Mouse (Mus musculus) embryonic facial prominence, embryonic 13.5 days (tissue): Measurements from ENCODE around the gene Pcnx4. TPM values are rescaled to one million over a fixed set of nuclear protein-coding genes. Genes with fewer than 3 reads are reported as not detected.

Experiments used
- ATAC-seq: fragments of 200-750 bp; cut with Nextera tagmentation; 2 replicates; pipeline ENCODE4 v1.8.0; 2017; ENCODE audit warnings: low read depth; ENCODE audit not compliant: insufficient number of reproducible peaks, insufficient read depth, low FRiP score, low TSS enrichment
- H3K27ac ChIP-seq: fragments of 300-500 bp; sonication (generic); 2 replicates; pipeline ENCODE4 v1.5.1; 2015; ENCODE audit warnings: moderate library complexity, mild to moderate bottlenecking, inconsistent platforms
- H3K27me3 ChIP-seq: fragments of 300-500 bp; sonication (generic); 2 replicates; pipeline ENCODE4 v1.6.1; 2015; ENCODE audit warnings: mild to moderate bottlenecking, inconsistent platforms
- H3K36me3 ChIP-seq: fragments of 300-500 bp; sonication (generic); 2 replicates; pipeline ENCODE4 v1.6.1; 2015; ENCODE audit warnings: mild to moderate bottlenecking, inconsistent platforms
- H3K4me1 ChIP-seq: fragments of 300-500 bp; sonication (generic); 2 replicates; pipeline ENCODE4 v1.6.1; 2015; ENCODE audit warnings: inconsistent platforms
- H3K4me2 ChIP-seq: fragments of 300-500 bp; sonication (generic); 2 replicates; pipeline ENCODE4 v1.6.1; 2015; ENCODE audit warnings: moderate library complexity, mild to moderate bottlenecking, inconsistent platforms
- H3K4me3 ChIP-seq: fragments of 300-500 bp; sonication (generic); 2 replicates; pipeline ENCODE4 v1.5.1; 2015; ENCODE audit warnings: mild to moderate bottlenecking, inconsistent platforms
- H3K9ac ChIP-seq: fragments of 300-500 bp; sonication (generic); 2 replicates; pipeline ENCODE4 v1.6.1; 2015; ENCODE audit warnings: mild to moderate bottlenecking, inconsistent platforms
- H3K9me3 ChIP-seq: fragments of 300-500 bp; sonication (generic); 2 replicates; pipeline ENCODE4 v1.6.1; 2016; ENCODE audit warnings: inconsistent platforms
- WGBS: fragments of 180-500 bp; shearing (Covaris S2); methylation state at CpG from one replicate; pipeline ENCODE4 v1.1.7; 2015; ENCODE audit warnings: mixed read lengths; 5-methylcytosine and 5-hydroxymethylcytosine counted together
- polyA plus RNA-seq: library from polyadenylated mRNA; unstranded; fragments of >200 nt; fragmentation: Nextera tagmentation; extraction: Ambion mirVana; gene quantifications from 2 replicates; pipeline ENCODE4 v1.2.1, GENCODE M21; 2015

The Pcnx4 gene
- polyA plus RNA-seq, 1 experiment from 2014 or later = 12.6 TPM

- no peaks in the 10 kb centered on the region for H3K27me3 ChIP-seq
- no peak for ATAC-seq
- no peak overlapping the region for H3K27ac ChIP-seq
- no peak overlapping the region for H3K9ac ChIP-seq
- 65% methylated on average over 4 of the region's 4 CpGs for WGBS
- no peaks in the 10 kb centered on the region for H3K36me3 ChIP-seq
- H3K4me3 ChIP-seq = no peak overlapping the region
- H3K4me2 ChIP-seq = no peak overlapping the region
- H3K4me1 ChIP-seq = no peaks in the 10 kb centered on the region
- no peaks in the 10 kb centered on the region for H3K9me3 ChIP-seq
Observed at GRCm38 (mm10) chr12:72525588-72525987, 10.6 kb upstream of the Pcnx4 start.

GRCm38 (mm10) chr12:72532303-72532702, 3.9 kb upstream of the Pcnx4 start:
- peaks cover 6% of the 10 kb centered on the region for H3K4me1 ChIP-seq
- 81% methylated on average over 7 of the region's 7 CpGs for WGBS

GRCm38 (mm10) chr12:72533986-72534385, 2.2 kb upstream of the Pcnx4 start:
- Histone ChIP-seq H3K4me1 (peaks cover 15% of the 10 kb centered on the region), H3K9me3 (no peaks in the 10 kb centered on the region), H3K4me2 (no peak overlapping the region), H3K9ac (no peak overlapping the region), H3K4me3 (no peak overlapping the region), H3K27me3 (no peaks in the 10 kb centered on the region), H3K36me3 (no peaks in the 10 kb centered on the region), H3K27ac (no peak overlapping the region)
- WGBS = 83% methylated on average over 6 of the region's 6 CpGs
- no peak for ATAC-seq

More at GRCm38 (mm10) chr12:72532303-72532702, 3.9 kb upstream of the Pcnx4 start:
- Histone ChIP-seq H3K9me3 (no peaks in the 10 kb centered on the region), H3K36me3 (no peaks in the 10 kb centered on the region), H3K27me3 (no peaks in the 10 kb centered on the region), H3K9ac (no peak overlapping the region), H3K4me3 (no peak overlapping the region), H3K4me2 (no peak overlapping the region), H3K27ac (no peak overlapping the region)
- no peak for ATAC-seq

GRCm38 (mm10) chr12:72535599-72535998, 584 bp upstream of the Pcnx4 start:
- H3K36me3 ChIP-seq = no peaks in the 10 kb centered on the region
- H3K9ac ChIP-seq = peak overlapping the region; percentile 80
- H3K9me3 ChIP-seq = no peaks in the 10 kb centered on the region
- WGBS = 43% methylated on average over 3 of the region's 3 CpGs
- H3K4me2 ChIP-seq = peak overlapping the region; percentile 68
- H3K4me1 ChIP-seq = peaks cover 15% of the 10 kb centered on the region
- ATAC-seq = no peak; the same call in 1 of the 2 replicates
- peak overlapping the region; percentile 75 for H3K4me3 ChIP-seq
- H3K27ac ChIP-seq = peak overlapping the region; percentile 52; the same call in 1 of the 2 replicates
- H3K27me3 ChIP-seq = no peaks in the 10 kb centered on the region

- H3K27me3 ChIP-seq = no peaks in the 10 kb centered on the region
- H3K36me3 ChIP-seq = peaks cover 21% of the 10 kb centered on the region
- no peak overlapping the region for H3K4me3 ChIP-seq
- H3K4me1 ChIP-seq = peaks cover 15% of the 10 kb centered on the region
- no peak overlapping the region for H3K9ac ChIP-seq
- H3K9me3 ChIP-seq = no peaks in the 10 kb centered on the region
- no peak overlapping the region for H3K27ac ChIP-seq
- WGBS = 74% methylated on average over 10 of the region's 10 CpGs
- no peak overlapping the region for H3K4me2 ChIP-seq
- no peak for ATAC-seq
Observed at GRCm38 (mm10) chr12:72538571-72538970, 2.4 kb downstream of the Pcnx4 start.

- ATAC-seq = no peak
- WGBS = 74% methylated on average over 4 of the region's 4 CpGs
- H3K9ac ChIP-seq = no peak overlapping the region
Observed at GRCm38 (mm10) chr12:72554347-72554746, 18.2 kb downstream of the Pcnx4 start.

GRCm38 (mm10) chr12:72564281-72564795, 28.2 kb downstream of the Pcnx4 start:
- no peak for ATAC-seq
- WGBS = 87% methylated on average over 4 of the region's 4 CpGs

More at GRCm38 (mm10) chr12:72554347-72554746, 18.2 kb downstream of the Pcnx4 start:
- no peaks in the 10 kb centered on the region for H3K9me3 ChIP-seq
- no peak overlapping the region for H3K4me3 ChIP-seq
- H3K27ac ChIP-seq = no peak overlapping the region
- H3K4me2 ChIP-seq = no peak overlapping the region
- no peaks in the 10 kb centered on the region for H3K27me3 ChIP-seq
- peaks cover 10% of the 10 kb centered on the region; the same call in 1 of the 2 replicates for H3K36me3 ChIP-seq
- H3K4me1 ChIP-seq = no peaks in the 10 kb centered on the region

GRCm38 (mm10) chr12:72582021-72582420, 45.8 kb downstream of the Pcnx4 start:
- no peak overlapping the region for H3K4me3 ChIP-seq
- H3K9ac ChIP-seq = no peak overlapping the region
- no peaks in the 10 kb centered on the region for H3K9me3 ChIP-seq
- peaks cover 10% of the 10 kb centered on the region; the same call in 1 of the 2 replicates for H3K36me3 ChIP-seq
- H3K4me1 ChIP-seq = no peaks in the 10 kb centered on the region
- 86% methylated on average over 3 of the region's 3 CpGs for WGBS
- no peaks in the 10 kb centered on the region for H3K27me3 ChIP-seq
- H3K27ac ChIP-seq = no peak overlapping the region
- no peak overlapping the region for H3K4me2 ChIP-seq
- no peak for ATAC-seq

More at GRCm38 (mm10) chr12:72564281-72564795, 28.2 kb downstream of the Pcnx4 start:
- Histone ChIP-seq H3K27me3 (no peaks in the 10 kb centered on the region), H3K9ac (no peak overlapping the region), H3K27ac (no peak overlapping the region), H3K36me3 (peaks cover 5% of the 10 kb centered on the region; the same call in 1 of the 2 replicates), H3K4me2 (no peak overlapping the region), H3K9me3 (no peaks in the 10 kb centered on the region), H3K4me1 (no peaks in the 10 kb centered on the region), H3K4me3 (no peak overlapping the region)

- Histone ChIP-seq H3K36me3 (peaks cover 10% of the 10 kb centered on the region; the same call in 1 of the 2 replicates), H3K27ac (no peak overlapping the region), H3K27me3 (no peaks in the 10 kb centered on the region), H3K4me1 (no peaks in the 10 kb centered on the region), H3K4me3 (no peak overlapping the region), H3K9ac (no peak overlapping the region), H3K4me2 (no peak overlapping the region), H3K9me3 (no peaks in the 10 kb centered on the region)
- no peak for ATAC-seq
- 89% methylated on average over 2 of the region's 2 CpGs for WGBS
Observed at GRCm38 (mm10) chr12:72583099-72583498, 46.9 kb downstream of the Pcnx4 start.

- ATAC-seq = no peak
- Histone ChIP-seq H3K36me3 (no peaks in the 10 kb centered on the region), H3K27me3 (no peaks in the 10 kb centered on the region), H3K4me2 (no peak overlapping the region), H3K9ac (no peak overlapping the region), H3K9me3 (no peaks in the 10 kb centered on the region), H3K27ac (no peak overlapping the region), H3K4me3 (no peak overlapping the region), H3K4me1 (no peaks in the 10 kb centered on the region)
- 93% methylated on average over 1 of the region's 1 CpGs for WGBS
Observed at GRCm38 (mm10) chr12:72585339-72585738, 49.2 kb downstream of the Pcnx4 start.

GRCm38 (mm10) chr12:72592991-72593390, 56.8 kb downstream of the Pcnx4 start:
- Histone ChIP-seq H3K4me1 (no peaks in the 10 kb centered on the region), H3K4me3 (no peak overlapping the region), H3K27ac (no peak overlapping the region), H3K27me3 (no peaks in the 10 kb centered on the region), H3K9me3 (no peaks in the 10 kb centered on the region), H3K4me2 (no peak overlapping the region), H3K36me3 (no peaks in the 10 kb centered on the region), H3K9ac (no peak overlapping the region)
- no peak for ATAC-seq

- Histone ChIP-seq H3K36me3 (no peaks in the 10 kb centered on the region), H3K9me3 (no peaks in the 10 kb centered on the region), H3K27me3 (no peaks in the 10 kb centered on the region), H3K27ac (no peak overlapping the region), H3K4me2 (no peak overlapping the region), H3K4me1 (no peaks in the 10 kb centered on the region), H3K9ac (no peak overlapping the region), H3K4me3 (no peak overlapping the region)
- 56% methylated on average over 2 of the region's 2 CpGs for WGBS
- no peak for ATAC-seq
Observed at GRCm38 (mm10) chr12:72594001-72594400, 57.8 kb downstream of the Pcnx4 start.
